Mouse (Mus musculus) heart, adult 11 months (tissue): ENCODE measurements around the gene Sept11.
A peak's percentile ranks its signal among the peaks of the same experiment; 100 is the strongest.

Experiments
- DNase-seq: peaks from one replicate; pipeline ENCODE4 v3.0.0; 2022

Gene Sept11

GRCm38 (mm10) chr5:93128765-93129164, 35.5 kb downstream of the Sept11 start:
- no peak for DNase-seq

DNA sequence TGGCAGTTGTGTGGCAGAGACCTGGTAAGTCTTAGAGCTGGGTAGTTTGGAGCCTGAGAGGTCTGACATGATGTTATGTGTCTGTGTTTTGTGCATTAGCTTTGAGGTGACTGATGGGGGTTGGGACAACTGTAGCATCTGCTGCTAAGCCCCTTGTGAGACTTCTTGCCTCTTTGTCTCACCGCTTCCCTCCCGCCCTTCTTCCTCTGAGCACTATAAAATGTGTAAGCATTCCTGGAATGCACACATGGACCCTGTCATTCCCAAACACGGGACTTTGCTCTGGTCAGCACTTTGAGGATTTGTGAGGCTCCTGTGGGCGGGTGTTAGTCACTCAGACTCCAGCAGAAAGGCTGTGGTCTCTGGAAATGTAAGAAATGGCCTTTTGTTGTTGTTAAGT, 36.7 kb downstream of the Sept11 start:
- DNase-seq: peak; percentile 92

DNA sequence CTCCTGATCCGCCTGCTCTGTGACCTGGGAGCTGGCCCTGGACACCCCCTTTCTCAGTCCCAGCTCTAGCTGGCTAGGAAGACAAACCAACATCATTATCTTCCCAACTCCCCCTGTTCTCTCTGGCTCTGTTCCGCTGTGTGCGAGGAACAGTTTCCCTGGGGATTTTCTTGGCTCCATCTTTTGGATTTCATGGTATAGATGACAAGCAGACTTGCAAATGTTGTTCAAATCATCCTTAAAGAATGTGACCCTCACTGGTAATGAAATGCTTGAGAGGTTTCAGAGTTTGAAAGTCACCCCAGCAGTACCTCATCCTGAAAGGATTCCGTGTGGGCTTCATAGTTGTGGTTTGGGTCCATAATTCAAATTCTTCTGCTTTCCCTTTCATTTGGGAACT, 38.2 kb downstream of the Sept11 start:
- peak; percentile 95 for DNase-seq

DNA sequence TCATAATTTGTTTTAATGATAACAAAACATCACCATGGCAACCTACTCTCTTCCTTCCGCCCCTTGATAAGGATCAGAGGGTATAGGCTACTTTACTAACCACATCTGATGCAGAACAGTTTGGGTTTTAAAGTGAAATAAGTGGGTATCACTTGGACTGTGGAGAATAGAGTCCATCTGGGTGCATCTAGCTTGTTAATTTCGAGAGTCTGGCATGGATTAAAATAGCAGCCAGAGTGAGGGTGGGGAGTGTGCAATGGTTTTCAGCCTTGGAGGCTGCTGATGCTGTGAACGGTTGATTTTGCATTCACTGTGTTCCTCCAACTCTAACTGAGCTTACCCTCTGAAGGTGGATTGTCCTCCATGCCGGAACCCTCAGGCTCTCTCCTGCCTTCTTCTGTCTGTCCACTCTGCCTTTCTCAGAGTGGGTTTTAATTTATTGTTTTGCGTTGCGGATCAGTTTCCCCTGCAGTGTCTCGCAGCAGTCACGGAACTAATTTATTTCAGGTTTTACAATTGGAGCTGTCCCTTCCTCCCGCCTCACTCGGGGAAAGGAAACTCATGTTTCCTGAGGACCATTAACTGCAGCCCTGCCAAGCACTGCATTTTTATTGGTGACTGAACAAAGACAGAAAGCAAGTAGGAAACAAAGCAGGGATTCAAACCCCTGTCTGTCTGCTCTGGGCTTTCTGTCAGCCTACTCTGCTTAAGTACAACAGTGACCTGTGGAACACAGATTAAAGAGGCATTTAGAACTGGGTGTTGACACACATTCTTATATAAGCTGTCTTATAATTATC, 40.4 kb downstream of the Sept11 start:
- peak; percentile 87 for DNase-seq

DNA sequence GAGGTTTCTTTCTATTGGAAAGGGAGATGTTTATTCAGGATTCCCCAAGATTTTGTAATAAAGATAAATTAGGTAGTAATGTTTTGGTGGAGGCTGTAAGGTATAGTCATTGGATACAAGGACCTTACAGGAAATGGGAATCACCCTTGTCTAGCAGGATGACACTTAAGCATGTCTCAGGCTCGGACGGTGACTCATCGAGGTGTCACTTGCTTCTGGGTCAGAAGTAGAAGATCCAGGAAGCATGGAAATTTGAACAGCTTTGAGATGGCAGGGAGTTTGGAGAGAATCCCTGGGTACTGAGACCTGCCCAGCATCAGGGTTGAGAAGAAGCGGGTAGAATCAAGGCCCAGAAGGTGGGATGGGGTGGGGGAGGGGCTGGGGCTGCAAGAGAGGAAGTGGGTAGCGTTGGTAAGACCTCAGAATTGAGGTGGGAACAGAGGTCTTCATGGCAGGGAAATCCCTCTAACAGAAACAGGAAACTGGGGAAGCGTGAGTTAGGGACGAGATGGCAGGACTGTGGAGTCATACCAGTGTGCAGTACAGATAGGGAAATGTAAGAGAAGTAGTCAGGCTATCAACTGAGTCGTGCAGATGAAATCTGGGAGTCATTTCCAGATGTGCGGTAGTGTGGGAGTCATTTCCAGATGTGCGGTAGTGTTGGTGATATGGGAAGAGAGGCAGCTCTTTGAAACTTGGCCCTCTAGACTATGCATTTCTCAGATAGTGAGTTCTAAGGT, 42.3 kb downstream of the Sept11 start:
- no peak for DNase-seq

DNA sequence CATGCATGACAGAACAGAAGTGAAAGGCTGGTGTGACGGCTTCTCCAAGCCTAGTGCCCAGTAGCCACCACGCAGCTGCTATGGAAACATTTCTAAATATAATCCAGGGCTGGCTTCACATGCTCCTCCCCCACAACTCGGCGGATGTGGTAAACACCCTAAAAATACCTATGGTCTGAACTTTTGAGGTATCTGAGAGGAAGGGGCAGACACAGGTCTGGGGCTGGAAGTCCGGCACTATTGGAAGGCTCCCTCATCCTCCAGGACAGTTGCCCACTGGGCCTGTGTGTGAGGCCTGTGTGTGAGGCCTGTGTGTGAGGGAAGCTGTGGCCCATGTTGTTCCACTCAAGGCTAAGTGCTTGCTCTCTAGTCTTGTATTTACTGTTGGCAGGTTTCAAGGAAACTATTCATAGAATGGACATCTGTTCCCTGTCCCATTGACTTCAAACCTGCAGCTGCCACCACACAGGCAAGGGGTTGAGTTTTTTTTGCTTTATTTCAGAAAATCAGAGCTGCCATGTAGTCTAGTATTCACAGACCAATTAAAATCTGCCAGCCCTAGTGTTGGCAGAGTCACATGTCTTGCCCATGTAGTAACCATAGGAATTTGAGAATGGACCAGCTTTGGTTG, 43.8 kb downstream of the Sept11 start:
- DNase-seq: peak; percentile 98

DNA sequence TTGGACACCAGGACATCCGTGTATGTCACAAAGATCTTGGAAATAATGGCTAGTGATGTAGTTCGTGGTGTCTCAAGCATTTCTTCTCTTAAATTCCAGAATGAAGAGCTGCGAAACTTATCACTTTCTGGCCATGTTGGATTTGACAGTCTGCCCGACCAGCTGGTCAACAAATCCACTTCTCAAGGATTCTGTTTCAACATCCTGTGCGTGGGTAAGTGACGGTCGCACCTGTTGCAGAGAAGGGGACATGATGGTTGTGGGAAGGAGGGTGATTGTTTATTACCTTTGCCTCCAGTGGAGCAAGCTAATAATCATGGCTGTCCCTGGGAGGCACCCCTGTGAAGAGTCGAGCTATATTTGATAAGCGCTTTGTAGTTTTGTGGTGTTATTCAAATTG, 46.1 kb downstream of the Sept11 start:
- DNase-seq: no peak

GRCm38 (mm10) chr5:93140747-93141146, 47.5 kb downstream of the Sept11 start:
- peak; percentile 93 for DNase-seq

GRCm38 (mm10) chr5:93143360-93144091, 50.3 kb downstream of the Sept11 start:
- DNase-seq: no peak

DNA sequence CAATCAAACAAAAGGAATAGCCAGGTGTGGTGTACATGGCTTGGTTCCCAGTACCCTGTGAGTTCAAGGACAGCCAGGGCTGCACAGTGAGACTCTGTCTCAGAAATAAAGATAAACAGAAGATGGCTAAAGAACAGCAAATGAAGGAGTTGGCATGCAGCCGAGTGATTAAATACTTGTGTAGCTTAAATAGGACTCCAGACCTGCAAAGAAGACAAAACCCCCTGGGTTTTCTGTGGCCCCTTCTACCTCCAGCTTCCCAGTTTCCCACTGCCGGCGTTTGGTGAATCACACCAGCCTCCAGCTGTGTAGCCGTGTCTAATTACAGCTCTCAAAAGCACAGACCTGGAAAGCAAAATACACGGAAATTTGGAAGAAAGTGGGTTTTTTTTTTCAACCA, 51.6 kb downstream of the Sept11 start:
- no peak for DNase-seq

DNA sequence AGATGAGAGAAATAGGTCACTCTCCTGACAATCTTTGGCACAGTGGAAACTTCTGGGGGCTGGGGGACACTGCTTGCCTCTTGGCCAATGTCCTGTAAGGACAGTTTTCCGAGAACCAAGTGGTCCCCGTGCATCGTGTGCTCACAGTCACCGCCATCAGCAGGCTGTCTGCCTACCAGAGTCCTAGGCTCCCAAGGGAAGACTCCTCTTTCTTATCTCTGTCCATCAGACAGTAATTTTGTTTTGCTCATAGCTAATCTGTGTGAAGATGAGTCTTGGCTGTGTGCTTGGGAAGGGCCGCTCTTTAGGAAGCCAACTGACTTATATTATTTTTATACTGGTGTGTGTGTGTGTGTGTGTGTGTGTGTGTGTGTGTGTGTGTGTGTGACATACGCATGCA, 52.3 kb downstream of the Sept11 start:
- peak; percentile 85 for DNase-seq

- peak; percentile 94 for DNase-seq
These were observed 56.9 kb downstream of the Sept11 start for GRCm38 (mm10) chr5:93149969-93150777.

DNA sequence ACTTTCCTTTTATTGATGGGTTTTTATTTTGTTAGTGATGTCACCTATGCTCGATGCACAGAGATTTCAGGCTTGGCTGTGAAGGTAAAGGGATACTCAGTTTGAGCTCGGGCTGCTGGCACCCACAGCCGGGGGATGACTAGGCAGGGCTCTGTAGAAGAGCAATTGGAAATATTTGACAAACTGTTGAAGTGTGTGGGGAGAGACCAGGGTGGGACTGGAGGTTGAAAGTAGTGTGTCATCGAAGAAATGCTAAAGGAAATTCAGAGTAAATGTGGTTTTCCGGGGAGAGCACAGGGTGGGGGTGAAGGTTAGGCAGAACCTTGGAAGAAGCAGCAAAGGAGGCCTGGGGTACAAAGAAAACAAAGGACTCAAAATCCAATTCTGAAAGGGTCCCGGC, 58.7 kb downstream of the Sept11 start:
- DNase-seq: no peak

DNA sequence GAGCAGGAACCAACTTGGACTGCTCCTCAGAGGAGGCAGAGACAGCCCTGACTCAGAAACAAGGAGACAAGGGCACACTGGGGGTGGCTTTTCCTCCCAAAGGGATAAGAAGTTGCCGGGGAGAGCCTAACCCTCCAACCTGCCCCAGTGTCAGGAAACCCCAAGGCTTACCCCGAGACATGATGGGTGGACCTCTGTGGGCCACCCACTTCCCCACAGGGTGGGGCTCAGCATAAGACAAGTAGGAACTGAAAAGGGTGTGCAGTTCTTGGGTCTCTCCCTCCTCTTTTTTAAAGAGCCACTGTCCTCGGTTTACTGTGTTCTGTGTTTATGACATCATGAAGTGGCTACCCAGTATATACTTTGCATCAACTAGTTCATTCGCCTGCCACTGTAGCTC, 59.2 kb downstream of the Sept11 start:
- peak; percentile 96 for DNase-seq

GRCm38 (mm10) chr5:93154401-93154800, 61.2 kb downstream of the Sept11 start:
- no peak for DNase-seq

DNA sequence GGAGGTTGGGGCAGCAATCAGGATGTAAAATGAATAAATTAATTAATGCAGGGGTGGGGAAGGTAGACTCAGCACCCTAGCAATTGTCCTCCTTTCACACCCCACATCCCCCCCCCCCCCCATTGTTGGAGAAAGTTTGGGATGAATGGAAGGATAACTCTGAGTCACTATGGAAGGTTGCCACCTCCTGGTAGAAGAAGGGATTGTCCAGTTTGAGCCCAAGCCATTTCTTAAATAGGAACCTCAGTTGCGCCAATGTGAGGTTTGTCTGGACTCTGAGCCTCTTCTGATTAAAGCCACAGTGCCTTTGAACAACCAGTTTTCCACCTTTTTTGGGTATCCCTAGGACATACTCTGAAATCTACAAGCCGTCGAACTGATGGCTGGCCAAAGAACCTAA, 70.3 kb downstream of the Sept11 start:
- DNase-seq: peak; percentile 89

GRCm38 (mm10) chr5:93167919-93168516, 74.8 kb downstream of the Sept11 start:
- DNase-seq: peak; percentile 80

- peak; percentile 68 for DNase-seq
These were observed 75.4 kb downstream of the Sept11 start for GRCm38 (mm10) chr5:93168654-93169053.

DNA sequence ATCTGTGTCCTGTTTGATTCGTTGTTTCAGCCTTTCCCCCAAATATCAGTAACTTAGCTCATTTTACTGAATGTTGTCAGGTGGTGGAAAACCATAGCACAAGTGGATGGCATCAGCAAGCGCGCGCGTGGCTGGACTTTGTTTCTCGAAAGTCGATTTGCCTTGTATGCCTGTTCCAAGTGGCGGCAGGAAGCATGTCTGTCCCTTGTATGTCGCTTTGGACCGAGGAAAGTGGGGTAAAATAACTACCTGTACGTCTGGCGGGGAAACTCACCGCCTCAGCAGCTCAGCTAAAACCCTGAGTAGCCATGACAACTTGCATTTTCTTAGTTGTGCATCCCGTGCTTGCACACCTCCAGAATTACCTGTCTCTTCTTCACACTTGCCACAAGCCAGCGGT, 78.2 kb downstream of the Sept11 start:
- DNase-seq: peak; percentile 81

GRCm38 (mm10) chr5:93172536-93172935, 79.3 kb downstream of the Sept11 start:
- peak; percentile 67 for DNase-seq

- DNase-seq: peak; percentile 72
These were observed 81.4 kb downstream of the Sept11 start for GRCm38 (mm10) chr5:93174675-93175074.

DNA sequence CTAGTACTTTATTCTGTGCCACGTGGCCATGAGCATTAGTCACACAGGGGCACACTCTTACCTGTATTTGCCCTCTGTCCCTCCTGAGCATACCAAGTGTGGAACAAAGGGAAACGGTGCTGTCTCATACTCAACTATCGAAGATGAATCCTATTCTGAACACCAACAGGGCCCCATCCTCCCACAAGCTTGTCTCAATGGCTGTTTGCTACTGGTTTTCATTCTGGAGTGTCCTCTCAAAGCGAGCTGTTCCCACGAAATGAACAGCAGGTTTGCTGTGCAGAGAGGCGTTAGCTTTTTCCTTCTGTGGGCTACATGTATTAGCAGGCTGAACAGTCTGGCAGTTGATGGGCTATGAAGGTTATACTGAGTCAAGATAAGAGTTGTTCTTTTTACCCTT, 85.4 kb downstream of the Sept11 start:
- DNase-seq: peak; percentile 75
